Mouse (Mus musculus): ENCODE results near the gene Gm960. TPM values are rescaled to one million over a fixed set of nuclear protein-coding genes. Genes with fewer than 3 reads are reported as not detected.

The Gm960 gene
- total RNA-seq, 2 experiments from 2014 or later, result 2.7 to 3.0 TPM

DNA sequence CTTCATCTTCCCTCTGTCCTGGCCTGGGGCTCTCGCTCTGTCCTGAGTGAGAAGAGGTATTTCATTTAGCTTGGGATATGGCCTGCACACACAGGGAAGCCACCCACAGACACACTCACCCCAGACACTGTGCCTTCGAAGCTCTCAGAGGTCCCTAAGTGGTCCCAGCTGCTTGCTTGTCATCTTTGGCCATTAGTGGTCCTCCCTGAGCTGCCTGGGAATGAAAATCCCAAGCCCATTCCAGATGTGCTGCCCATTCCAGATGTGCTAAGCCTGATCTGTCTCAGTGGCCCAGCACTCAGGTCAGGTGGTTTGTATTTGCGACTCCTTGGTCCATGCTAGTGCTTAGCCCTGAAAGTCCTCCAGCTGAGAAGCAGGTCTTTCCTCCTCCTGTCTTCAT, 15.4 kb upstream of the Gm960 start:
- intact Hi-C loops (cut with DNase I), result loop anchor here (5.0 kb wide), 1 partner anchor 67 kb away; no protein-coding TSS in a partner anchor
- no peak for DNase-seq (ENCODE audit: extremely low spot score in 1 of 2, low spot score in 2 of 2)

- no peak for DNase-seq (ENCODE audit: extremely low spot score in 1 of 2, low spot score in 2 of 2)
- intact Hi-C loops (cut with DNase I), result loop anchor here (5.0 kb wide), 1 partner anchor 66 kb away; no protein-coding TSS in a partner anchor
Measured at GRCm38 (mm10) chr19:4712781-4713526, 14.5 kb upstream of the Gm960 start.

DNA sequence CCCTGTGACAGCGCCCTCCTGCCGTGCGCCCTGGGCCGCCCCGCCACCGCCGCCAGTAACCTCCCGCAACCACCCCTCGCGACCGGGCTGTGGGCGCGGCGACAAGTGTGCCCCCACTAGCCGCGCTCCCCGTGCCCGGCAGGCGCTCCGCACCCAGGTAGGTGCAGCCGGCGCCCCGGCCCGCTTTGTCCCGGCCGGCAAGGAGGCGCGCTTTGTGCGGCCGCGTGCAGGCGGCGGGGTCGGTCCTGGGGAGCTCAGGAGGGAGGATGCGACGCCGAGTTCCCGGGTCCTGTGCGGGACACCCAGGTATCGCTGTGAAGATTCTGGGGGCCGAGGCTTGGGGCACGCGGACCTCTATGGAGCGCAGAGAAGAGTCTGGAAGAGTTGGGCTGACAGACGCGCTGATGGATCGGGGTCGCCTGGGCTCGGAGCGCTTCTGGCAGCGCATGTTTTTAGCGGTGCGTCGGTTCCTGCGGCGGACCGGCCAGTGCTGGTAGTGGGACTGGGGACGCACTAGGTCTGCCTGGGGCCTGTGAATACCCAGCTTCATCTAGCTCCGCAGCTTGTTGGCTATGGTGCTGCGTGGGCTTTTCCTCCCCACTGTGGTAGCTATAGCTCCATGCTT, 13.8 kb upstream of the Gm960 start:
- no peak for DNase-seq (ENCODE audit: extremely low spot score in 1 of 2, low spot score in 2 of 2)

DNA sequence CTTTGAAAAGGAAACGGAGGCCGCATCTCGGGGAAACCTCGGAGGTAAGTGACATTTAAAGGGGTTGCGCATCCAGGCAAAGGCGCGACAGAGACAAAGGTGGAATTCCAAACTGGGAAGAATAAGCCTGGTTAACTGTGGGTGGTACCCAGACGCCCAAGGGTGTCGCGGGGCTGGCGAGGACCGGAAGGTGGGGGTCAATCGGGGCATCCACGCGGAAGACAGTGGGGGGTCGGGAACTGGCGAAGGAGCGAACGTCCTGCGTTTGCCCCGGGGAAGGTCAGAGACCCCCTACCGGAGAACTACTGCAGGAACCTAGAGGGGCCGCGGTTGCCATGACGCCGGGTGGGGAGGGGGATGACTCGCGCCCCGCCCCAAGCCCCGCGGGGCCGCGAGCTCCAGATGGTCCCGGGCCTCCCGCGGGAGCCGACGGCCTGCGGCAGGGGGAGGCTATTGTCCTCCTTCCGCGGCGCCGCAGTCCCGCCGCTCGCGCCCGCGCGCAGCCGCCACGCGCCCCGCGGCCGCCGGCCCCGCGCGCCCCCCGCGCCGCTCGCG, 13.2 kb upstream of the Gm960 start:
- intact Hi-C loops (cut with DNase I), result loop anchor here (5.0 kb wide), 1 partner anchor 64 kb away; no protein-coding TSS in a partner anchor
- DNase-seq (ENCODE audit: extremely low spot score in 1 of 2, low spot score in 2 of 2), result peak in 1 of 2 experiments; percentile 67

More for the DNA sequence above, 13.8 kb upstream of the Gm960 start:
- intact Hi-C loops (cut with DNase I), result loop anchor here (5.0 kb wide), 1 partner anchor 65 kb away; no protein-coding TSS in a partner anchor

DNA sequence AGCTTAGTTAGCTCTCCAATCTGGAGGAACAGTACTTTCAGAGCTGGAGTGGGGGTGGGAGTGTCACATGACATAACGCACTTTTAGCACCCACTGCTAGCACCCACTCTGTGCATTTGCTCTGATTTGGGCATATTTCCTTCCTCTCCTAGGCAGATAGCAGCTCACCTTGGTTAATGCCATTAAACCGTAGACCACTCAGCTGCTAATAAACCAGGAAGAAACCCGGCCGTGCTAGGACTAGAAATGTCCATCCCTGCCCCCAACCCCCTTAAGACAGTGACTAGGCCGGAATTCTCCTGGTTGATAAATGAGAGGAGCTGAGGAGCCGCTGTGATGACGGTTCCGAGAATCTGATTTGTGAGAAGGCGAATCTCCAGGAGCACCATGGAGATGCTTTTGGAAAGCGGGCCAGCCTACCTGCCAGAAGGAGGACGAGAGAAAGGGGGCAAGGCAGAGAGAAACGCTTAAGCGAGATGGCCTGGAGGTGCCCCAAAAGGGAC, 12.7 kb upstream of the Gm960 start, which contains the start of gene Sptbn2:
Gene Sptbn2, plus strand, starts transcription at position 70 of the 503 bp plus-strand sequence.
- intact Hi-C loops (cut with DNase I), result loop anchor here (5.0 kb wide), 1 partner anchor 64 kb away; no protein-coding TSS in a partner anchor
- peak in 1 of 2 experiments; percentile 73 for DNase-seq (ENCODE audit: extremely low spot score in 1 of 2, low spot score in 2 of 2)

DNA sequence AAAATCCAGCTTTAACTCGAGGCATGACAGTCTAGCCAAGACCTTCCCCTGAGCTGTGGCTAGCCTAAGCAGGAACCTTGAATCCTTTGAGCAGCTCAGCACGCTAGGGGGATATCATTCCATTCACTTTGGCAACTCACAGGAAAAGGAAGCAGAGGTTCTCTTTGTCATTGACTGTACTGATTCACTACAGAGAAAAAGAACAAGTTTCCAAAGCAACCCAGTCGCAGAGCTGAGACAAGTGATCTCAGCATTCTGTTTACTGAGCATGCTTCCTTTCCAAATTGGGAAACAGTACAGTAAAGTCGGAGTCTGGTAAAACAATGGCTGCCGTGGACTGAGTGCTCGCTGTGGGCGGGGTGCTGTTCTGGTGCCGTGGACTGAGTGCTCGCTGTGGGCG, 10.3 kb upstream of the Gm960 start:
- intact Hi-C loops (cut with DNase I), result no loop called here
- no peak for DNase-seq (ENCODE audit: extremely low spot score in 1 of 2, low spot score in 2 of 2)

- intact Hi-C loops (cut with DNase I), result no loop called here
- no peak for DNase-seq (ENCODE audit: extremely low spot score in 1 of 2, low spot score in 2 of 2)
Measured at GRCm38 (mm10) chr19:4701221-4701620, 2.8 kb upstream of the Gm960 start.

- DNase-seq (ENCODE audit: extremely low spot score in 1 of 2, low spot score in 2 of 2), result no peak
- intact Hi-C loops (cut with DNase I), result no loop called here
Measured at GRCm38 (mm10) chr19:4700656-4701055, 2.2 kb upstream of the Gm960 start.

DNA sequence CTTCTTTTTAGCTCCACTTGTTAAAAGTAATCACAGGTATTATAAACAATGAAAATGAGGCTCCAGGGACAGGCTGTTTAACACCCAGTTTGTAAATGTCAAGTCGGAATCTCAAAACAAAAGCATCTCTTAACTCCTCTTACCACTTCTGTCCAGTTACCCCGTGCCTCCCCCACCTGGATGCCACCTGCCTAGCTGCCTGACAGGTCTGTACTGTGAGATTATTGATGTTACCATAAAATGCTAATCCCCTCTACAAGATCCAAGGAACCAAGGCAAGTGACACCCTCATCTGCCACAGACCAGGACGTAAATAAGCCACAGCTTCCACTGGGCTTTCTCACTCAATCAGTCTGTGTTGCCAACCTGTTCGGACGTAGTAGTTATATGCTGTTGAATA, 1.4 kb upstream of the Gm960 start:
- intact Hi-C loops (cut with DNase I), result loop anchor here (2.0 kb wide), 1 partner anchor 51 kb away; no protein-coding TSS in a partner anchor
- no peak for DNase-seq (ENCODE audit: extremely low spot score in 1 of 2, low spot score in 2 of 2)

DNA sequence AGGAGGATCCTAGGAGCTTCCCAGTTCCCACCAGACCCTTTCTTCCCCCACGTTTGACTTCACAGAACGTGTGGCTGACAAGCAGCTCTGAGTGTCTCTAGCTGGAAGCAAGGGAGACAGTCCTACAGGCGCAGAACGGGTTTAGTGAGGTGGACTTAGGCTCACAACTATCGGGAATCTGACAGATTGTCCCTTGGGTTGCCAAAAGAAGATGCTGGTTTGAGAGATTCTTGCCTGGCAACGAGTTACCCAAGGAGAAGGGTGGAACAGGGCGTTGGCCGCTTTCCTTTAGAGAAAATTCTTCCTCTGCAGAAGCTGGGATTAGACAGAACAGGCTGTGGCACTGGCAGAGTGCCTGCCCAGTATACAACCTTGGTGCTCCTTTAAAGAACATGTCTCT, 388 bp upstream of the Gm960 start:
- intact Hi-C loops (cut with DNase I), result loop anchor here (2.0 kb wide), 1 partner anchor 50 kb away; no protein-coding TSS in a partner anchor

DNA sequence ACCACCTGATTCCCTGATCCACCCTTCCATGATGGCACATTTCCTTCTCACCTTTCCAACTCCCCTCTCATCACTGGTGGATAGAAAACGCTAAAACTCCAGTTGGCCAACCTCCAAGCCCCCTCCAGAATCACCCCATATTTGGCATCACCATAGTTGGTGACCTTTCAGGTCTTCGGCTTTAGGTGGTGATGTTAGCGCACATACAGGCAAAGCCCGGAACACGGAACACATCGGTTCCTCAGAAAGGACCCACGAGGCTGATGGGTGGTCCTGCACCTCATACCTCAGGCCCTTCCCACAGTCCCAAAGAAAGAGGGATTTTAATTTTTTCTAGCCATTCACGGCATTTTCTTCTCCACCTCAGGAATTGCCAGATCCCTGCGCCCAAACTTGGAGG, 747 bp downstream of the Gm960 start:
- intact Hi-C loops (cut with DNase I), result loop anchor here (2.0 kb wide), 1 partner anchor 49 kb away; no protein-coding TSS in a partner anchor
- DNase-seq (ENCODE audit: extremely low spot score in 1 of 2, low spot score in 2 of 2), result no peak

More for the DNA sequence above, 388 bp upstream of the Gm960 start:
- peak; percentile 54 to 60 for DNase-seq (ENCODE audit: extremely low spot score in 1 of 2, low spot score in 2 of 2)

- intact Hi-C loops (cut with DNase I), result no loop called here
- no peak for DNase-seq (ENCODE audit: extremely low spot score in 1 of 2, low spot score in 2 of 2)
Measured at GRCm38 (mm10) chr19:4697121-4697520, 1.3 kb downstream of the Gm960 start.

DNA sequence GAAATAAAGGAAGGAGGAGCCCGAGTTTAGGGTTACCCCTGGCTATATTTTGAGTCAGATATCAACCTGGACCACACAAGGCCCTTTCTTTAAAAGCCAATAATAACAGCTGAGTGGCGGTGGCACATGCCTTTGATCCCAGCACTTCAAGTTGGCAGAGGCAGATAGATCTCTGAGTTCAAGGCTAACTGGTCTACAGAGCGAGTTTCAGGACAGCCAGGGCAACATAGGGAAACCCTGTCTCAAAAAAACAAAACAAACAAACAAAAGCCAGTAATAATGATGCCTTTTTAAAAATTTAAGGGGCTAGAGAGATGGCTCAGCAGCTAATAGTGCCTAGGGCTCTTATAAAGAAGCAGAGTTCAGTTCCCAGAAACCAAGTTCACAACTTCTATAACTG, 4.1 kb downstream of the Gm960 start:
- DNase-seq (ENCODE audit: extremely low spot score in 1 of 2, low spot score in 2 of 2), result no peak
- intact Hi-C loops (cut with DNase I), result no loop called here

GRCm38 (mm10) chr19:4672401-4672800, 26.1 kb downstream of the Gm960 start:
- intact Hi-C loops (cut with DNase I), result no loop called here
- no peak for DNase-seq (ENCODE audit: extremely low spot score in 1 of 2, low spot score in 2 of 2)

DNA sequence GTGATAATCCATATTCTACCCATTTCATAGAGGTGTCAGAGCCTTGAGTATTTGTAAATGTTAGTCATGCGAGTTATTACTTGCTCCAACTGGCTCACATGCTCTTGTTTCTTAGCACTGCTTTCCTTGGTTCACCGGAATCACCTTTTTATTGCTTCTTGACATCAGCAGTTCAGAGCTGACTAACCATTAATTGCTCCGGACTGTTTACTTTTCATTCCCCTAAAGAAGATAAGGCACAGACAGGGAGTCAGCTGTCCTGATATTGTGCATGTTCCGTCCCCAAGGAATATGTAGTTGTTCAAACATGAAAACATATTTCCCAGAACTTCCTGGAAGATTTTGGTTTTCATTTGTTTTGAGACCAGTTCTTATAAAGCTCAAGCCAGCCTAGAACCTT, 27.7 kb downstream of the Gm960 start:
- DNase-seq (ENCODE audit: extremely low spot score in 1 of 2, low spot score in 2 of 2), result no peak
- intact Hi-C loops (cut with DNase I), result no loop called here

GRCm38 (mm10) chr19:4666815-4667214, 31.7 kb downstream of the Gm960 start:
- intact Hi-C loops (cut with DNase I), result no loop called here

DNA sequence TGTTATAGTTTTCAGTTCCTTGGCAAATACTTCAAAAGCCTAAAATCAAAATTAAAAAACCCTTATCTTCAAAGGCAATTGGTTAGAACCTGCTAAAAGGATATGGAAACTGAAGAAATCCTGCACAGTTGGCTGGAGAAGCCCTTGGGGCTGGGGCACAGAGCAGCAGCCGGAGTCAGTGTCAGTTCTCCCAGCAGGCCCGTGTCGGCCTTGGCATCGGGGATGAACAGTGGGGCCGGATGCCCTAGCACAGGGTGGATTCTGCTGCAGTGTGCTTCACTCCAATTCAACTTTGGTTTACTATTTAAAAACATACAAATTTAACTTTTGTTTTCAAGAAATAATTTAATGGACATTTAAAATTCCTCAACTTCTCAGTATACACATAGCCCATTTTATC, 40.3 kb downstream of the Gm960 start:
- DNase-seq (ENCODE audit: extremely low spot score in 1 of 2, low spot score in 2 of 2), result no peak
- intact Hi-C loops (cut with DNase I), result no loop called here

More at GRCm38 (mm10) chr19:4666815-4667214, 31.7 kb downstream of the Gm960 start:
- no peak for DNase-seq (ENCODE audit: extremely low spot score in 1 of 2, low spot score in 2 of 2)

DNA sequence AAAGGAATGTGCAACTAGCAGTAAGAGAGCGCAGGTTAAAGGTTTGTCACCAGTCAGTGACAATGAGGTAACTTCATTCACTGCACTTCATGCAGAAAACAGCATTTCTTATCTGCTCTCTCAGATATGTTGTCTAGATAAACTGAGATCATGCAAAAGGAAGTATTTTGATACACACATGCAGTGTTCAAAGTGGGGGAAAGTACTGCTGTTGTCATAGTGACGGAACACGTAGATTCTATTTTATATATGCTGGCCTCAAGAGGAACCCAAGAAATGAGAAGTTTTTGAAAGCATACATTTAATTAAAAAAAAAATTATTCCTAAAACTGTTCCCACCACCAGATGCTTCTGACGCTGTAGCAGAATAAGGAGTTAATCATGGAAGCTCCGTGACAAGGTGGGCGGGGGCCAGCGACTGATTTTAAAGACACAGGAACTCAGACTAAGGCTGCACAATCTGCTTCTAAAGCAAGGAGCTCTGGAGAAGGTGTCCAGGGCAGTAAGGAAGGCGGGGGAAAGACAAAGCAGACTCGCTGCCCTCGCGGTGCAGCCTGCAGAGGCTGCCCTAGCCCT, 51.5 kb downstream of the Gm960 start:
- intact Hi-C loops (cut with DNase I), result loop anchor here (5.0 kb wide), 1 partner anchor 65 kb away; the partner anchor contains the start of gene Sptbn2
- DNase-seq (ENCODE audit: extremely low spot score in 1 of 2, low spot score in 2 of 2), result peak; percentile 70 to 85

DNA sequence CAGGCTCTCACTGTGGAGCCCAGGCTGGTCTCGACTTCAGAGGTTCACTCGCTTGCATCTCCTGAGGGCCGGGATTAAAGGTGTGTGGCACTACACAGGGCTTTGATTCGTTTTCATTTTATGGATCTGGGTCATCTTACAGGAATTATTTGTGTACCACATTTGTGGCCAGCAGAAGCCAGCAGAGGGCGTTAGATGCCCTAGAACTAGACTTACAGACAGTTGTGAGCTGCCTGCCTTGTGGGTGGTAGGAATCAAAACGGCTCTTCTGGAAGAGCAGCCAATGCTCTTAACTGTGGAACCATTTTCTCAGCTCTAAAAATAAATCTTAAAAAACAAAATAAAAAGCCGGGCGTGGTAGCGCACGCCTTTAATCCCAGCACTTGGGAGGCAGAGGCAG, 54.2 kb downstream of the Gm960 start:
- peak; percentile 67 to 70 for DNase-seq (ENCODE audit: extremely low spot score in 1 of 2, low spot score in 2 of 2)
- intact Hi-C loops (cut with DNase I), result loop anchor here (5.0 kb wide), 1 partner anchor 98 kb away; no protein-coding TSS in a partner anchor

All from left cerebral cortex, postnatal 10 days (tissue).